Mouse (Mus musculus) bone marrow, adult 2 months (tissue): Measurements from ENCODE around the gene Ppp4r2. TPM values are rescaled to one million over a fixed set of nuclear protein-coding genes. Genes with fewer than 3 reads are reported as not detected.
A peak's percentile ranks its signal among the peaks of the same experiment; 100 is the strongest.

Experiments
- H3K27ac ChIP-seq: fragments of 200-500 bp; 2 replicates; pipeline ENCODE4 v1.5.1; 2012; ENCODE audit warnings: low read depth, mild to moderate bottlenecking, control low read depth, inconsistent platforms, low read length; ENCODE audit not compliant: control insufficient read depth, poor library complexity, insufficient read depth
- H3K4me1 ChIP-seq: fragments of 200-500 bp; 2 replicates; pipeline ENCODE4 v1.6.1; 2011; ENCODE audit warnings: low read length; ENCODE audit not compliant: control insufficient read depth, insufficient read depth
- H3K4me3 ChIP-seq: fragments of 200-500 bp; replicated peaks from 2 replicates; pipeline ENCODE3; 2011; ENCODE audit warnings: mild to moderate bottlenecking, low read depth, low read length, control low read depth; ENCODE audit not compliant: control insufficient read depth
- CTCF ChIP-seq: fragments of 200-500 bp; IDR thresholded peaks from 2 replicates; pipeline ENCODE4 v1.5.1; 2011; ENCODE audit warnings: low read length, control low read depth; ENCODE audit not compliant: control insufficient read depth, insufficient read depth
- POLR2A ChIP-seq: fragments of 200-500 bp; IDR thresholded peaks from 2 replicates; pipeline ENCODE4 v1.6.1; 2011; ENCODE audit warnings: low read depth, mild to moderate bottlenecking, control low read depth, low read length, borderline replicate concordance; ENCODE audit not compliant: control insufficient read depth
- WGBS: fragments of 180-500 bp; shearing (Covaris S2); methylation state at CpG from one replicate; pipeline ENCODE4 v1.1.7; 2018; 5-methylcytosine and 5-hydroxymethylcytosine counted together
- polyA plus RNA-seq: library from polyadenylated mRNA; stranded (reverse); fragments of >200 nt; gene quantifications from 2 replicates; pipeline ENCODE4 v1.2.4, GENCODE M21; 2011; ENCODE audit warnings: low replicate concordance; ENCODE audit not compliant: missing spikeins, insufficient read depth, insufficient read length

Ppp4r2 gene
- polyA plus RNA-seq, 1 experiment: 25.5 TPM

- WGBS: 74% methylated on average over 2 of the region's 2 CpGs
- Histone ChIP-seq H3K4me1 (no peaks in the 10 kb centered on the region), H3K4me3 (no peak overlapping the region), H3K27ac (no peak overlapping the region)
- TF ChIP-seq POLR2A (no peak), CTCF (no peak)
These were observed 12.1 kb upstream of the Ppp4r2 start for GRCm38 (mm10) chr6:100821367-100821766.

GRCm38 (mm10) chr6:100823356-100823755 is 10.1 kb upstream of the Ppp4r2 start:
- Histone ChIP-seq H3K4me3 (no peak overlapping the region), H3K27ac (no peak overlapping the region), H3K4me1 (no peaks in the 10 kb centered on the region)
- TF ChIP-seq CTCF: no peak
- no peak for TF ChIP-seq POLR2A
- WGBS: 86% methylated on average over 1 of the region's 1 CpGs

- WGBS: 72% methylated on average over 7 of the region's 7 CpGs
- Histone ChIP-seq H3K4me3 (no peak overlapping the region), H3K4me1 (no peaks in the 10 kb centered on the region), H3K27ac (no peak overlapping the region)
- TF ChIP-seq CTCF (no peak), POLR2A (no peak)
These were observed 8.9 kb upstream of the Ppp4r2 start for GRCm38 (mm10) chr6:100824381-100824965.

- no peaks in the 10 kb centered on the region for H3K4me1 ChIP-seq
- WGBS: 77% methylated on average over 6 of the region's 6 CpGs
- TF ChIP-seq POLR2A (no peak), CTCF (no peak)
These were observed 7.4 kb upstream of the Ppp4r2 start for GRCm38 (mm10) chr6:100826046-100826445.

GRCm38 (mm10) chr6:100828565-100828964 is 4.9 kb upstream of the Ppp4r2 start:
- no peak for TF ChIP-seq POLR2A
- no peak for TF ChIP-seq CTCF
- Histone ChIP-seq H3K4me3 (no peak overlapping the region), H3K27ac (no peak overlapping the region), H3K4me1 (no peaks in the 10 kb centered on the region)
- WGBS: 84% methylated on average over 7 of the region's 7 CpGs

More at GRCm38 (mm10) chr6:100826046-100826445, 7.4 kb upstream of the Ppp4r2 start:
- no peak overlapping the region for H3K27ac ChIP-seq
- H3K4me3 ChIP-seq: no peak overlapping the region

GRCm38 (mm10) chr6:100829770-100830169 is 3.7 kb upstream of the Ppp4r2 start:
- H3K4me3 ChIP-seq: no peak overlapping the region
- 93% methylated on average over 5 of the region's 5 CpGs for WGBS
- TF ChIP-seq POLR2A (no peak), CTCF (no peak)
- no peaks in the 10 kb centered on the region for H3K4me1 ChIP-seq
- no peak overlapping the region for H3K27ac ChIP-seq

- Histone ChIP-seq H3K4me3 (no peak overlapping the region), H3K27ac (no peak overlapping the region), H3K4me1 (no peaks in the 10 kb centered on the region; the same call in 1 of the 2 replicates)
- no peak for TF ChIP-seq CTCF
- no peak for TF ChIP-seq POLR2A
- 68% methylated on average over 3 of the region's 3 CpGs for WGBS
These were observed 2.2 kb upstream of the Ppp4r2 start for GRCm38 (mm10) chr6:100831188-100831587.

GRCm38 (mm10) chr6:100831751-100832150 is 1.7 kb upstream of the Ppp4r2 start:
- TF ChIP-seq CTCF: no peak
- TF ChIP-seq POLR2A: no peak
- Histone ChIP-seq H3K4me3 (no peak overlapping the region), H3K4me1 (no peaks in the 10 kb centered on the region; the same call in 1 of the 2 replicates), H3K27ac (no peak overlapping the region)
- WGBS: 89% methylated on average over 6 of the region's 6 CpGs

- Histone ChIP-seq H3K4me1 (no peaks in the 10 kb centered on the region; the same call in 1 of the 2 replicates), H3K4me3 (peak overlapping the region; percentile 68), H3K27ac (peak overlapping the region; percentile 24; the same call in 1 of the 2 replicates)
- WGBS: under 1% methylated on average over 64 of the region's 72 CpGs
- TF ChIP-seq POLR2A (peak; percentile 19; the same call in 1 of the 2 replicates), CTCF (no peak)
These were observed 524 bp downstream of the Ppp4r2 start for GRCm38 (mm10) chr6:100833811-100834481.
